Mouse (Mus musculus): ENCODE data around the gene Gm9970.
A peak's percentile ranks its signal among the peaks of the same experiment; 100 is the strongest.

Gene Gm9970

GRCm38 (mm10) chr5:31195671-31196070, 45.4 kb downstream of the Gm9970 start:
- DNase-seq (ENCODE audit: low spot score in 2 of 2): no peak

- DNase-seq (ENCODE audit: low spot score in 2 of 2): no peak
Measured at GRCm38 (mm10) chr5:31194486-31195485, 46.2 kb downstream of the Gm9970 start.

GRCm38 (mm10) chr5:31193631-31194281, 47.3 kb downstream of the Gm9970 start:
- DNase-seq (ENCODE audit: low spot score in 2 of 2): no peak

- peak; percentile 99 for DNase-seq (ENCODE audit: low spot score in 2 of 2)
Measured at GRCm38 (mm10) chr5:31192939-31193630, 47.9 kb downstream of the Gm9970 start, which contains the start of the genes Snx17 and Eif2b4. TSS of gene Snx17 (plus strand) at chr5:31193227. TSS of gene Eif2b4 (minus strand) at chr5:31193430.

- peak in 1 of 2 experiments; percentile 24 for DNase-seq (ENCODE audit: low spot score in 2 of 2)
Measured at GRCm38 (mm10) chr5:31192045-31192938, 48.7 kb downstream of the Gm9970 start.
